8 mouse cellular contexts compared by ENCODE assay signal in the genomic region with DNA sequence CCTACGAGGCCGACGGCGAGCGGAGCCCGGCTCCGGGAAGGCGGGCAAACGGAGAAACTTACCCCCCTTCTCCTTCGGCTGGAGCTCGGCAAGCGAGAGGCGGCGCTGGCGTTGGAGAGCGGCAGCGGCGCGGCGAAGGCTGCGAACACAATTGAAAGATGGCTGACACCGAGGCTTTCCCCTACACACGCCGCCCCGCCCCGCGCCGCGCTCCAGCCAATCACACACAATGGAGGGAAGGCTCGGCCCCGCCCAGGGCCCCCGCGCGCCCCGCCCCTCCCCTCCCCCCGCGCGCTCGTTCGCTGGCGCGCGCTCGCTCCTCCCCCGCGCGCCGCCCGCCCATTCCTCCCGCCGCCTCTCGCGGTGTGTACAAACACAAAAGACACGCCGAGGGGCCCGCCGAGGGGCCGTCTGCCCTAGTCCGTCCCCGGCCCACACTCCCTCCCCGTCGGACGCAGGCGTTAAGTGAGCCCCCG. TPM values are rescaled to one million over a fixed set of nuclear protein-coding genes. Genes with fewer than 3 reads are reported as not detected.
DNase-seq lines count a peak whose midpoint lies in the region; ATAC-seq and TF ChIP-seq lines count a peak whose summit lies in the region.

No protein-coding gene starts in this region.

- under 1% methylated on average over 22 of the region's 65 CpGs for WGBS in hindbrain, embryonic 11.5 days
- 2% methylated on average over 30 of the region's 65 CpGs for WGBS in lung, postnatal 0 days

- H3K4me1 ChIP-seq in hindbrain, embryonic 11.5 days (replicated peaks; ENCODE audit: control insufficient read depth, insufficient read depth, low read length), result 0 out of 2 replicates have a peak, but pooled peaks cover 5% of the 10 kb centered on the region
- H3K4me1 ChIP-seq in lung, postnatal 0 days (ENCODE audit: insufficient read depth, low read depth, low read length), result peaks cover 14% of the 10 kb centered on the region; the same call in 1 of the 2 replicates

- peak; percentile 98 for DNase-seq in NIH3T3 (ENCODE audit: low read depth)
- DNase-seq in cerebellum, adult 9-11 months, result peak; percentile 96
- peak; percentile 88 to 94 for DNase-seq in frontal cortex, adult 2 months (ENCODE audit: extremely low spot score in 1 of 2, low spot score in 1 of 2)
- peak; percentile 95 for DNase-seq in hindbrain, embryonic 11.5 days (ENCODE audit: low spot score)
- DNase-seq in layer of hippocampus, postnatal 10 days (ENCODE audit: low spot score in 2 of 2), result peak; percentile 94 to 96
- peak; percentile 96 for DNase-seq in lung, postnatal 0 days (ENCODE audit: low spot score)
- DNase-seq in ovary, postnatal 10 days (ENCODE audit: low spot score), result peak; percentile 89
- DNase-seq in thymus, postnatal 0 days (ENCODE audit: low spot score), result peak; percentile 94

- TF ChIP-seq EP300 in lung, postnatal 0 days (IDR thresholded peaks at IDR 0.05), result no peak

- peak overlapping the region; percentile 98 for H3K4me3 ChIP-seq in hindbrain, embryonic 11.5 days (ENCODE audit: low read depth, low read length)
- peak overlapping the region; percentile 97 for H3K4me3 ChIP-seq in lung, postnatal 0 days (ENCODE audit: low read depth, low read length)

- H3K4me2 ChIP-seq in hindbrain, embryonic 11.5 days (replicated peaks; ENCODE audit: low read depth, low read length), result peak overlapping the region; percentile 81
- peak overlapping the region; percentile 66 for H3K4me2 ChIP-seq in lung, postnatal 0 days (replicated peaks; ENCODE audit: low read depth, low read length)

- ATAC-seq in hindbrain, embryonic 11.5 days (ENCODE audit: low FRiP score), result peak; percentile 96
- peak; percentile 96 for ATAC-seq in lung, postnatal 0 days

- H3K27ac ChIP-seq in hindbrain, embryonic 11.5 days (ENCODE audit: low read depth, low read length), result peak overlapping the region; percentile 98
- peak overlapping the region; percentile 100 for H3K27ac ChIP-seq in lung, postnatal 0 days (ENCODE audit: low read length)

- H3K9me3 ChIP-seq in hindbrain, embryonic 11.5 days (ENCODE audit: control insufficient read depth, low read length), result no peaks in the 10 kb centered on the region
- H3K9me3 ChIP-seq in lung, postnatal 0 days (ENCODE audit: low read length), result no peaks in the 10 kb centered on the region

- peak overlapping the region; percentile 99 for H3K9ac ChIP-seq in hindbrain, embryonic 11.5 days (ENCODE audit: low read depth, low read length)
- peak overlapping the region; percentile 99 for H3K9ac ChIP-seq in lung, postnatal 0 days (replicated peaks; ENCODE audit: low read depth)

- peaks cover 6% of the 10 kb centered on the region; the same call in 1 of the 2 replicates for H3K36me3 ChIP-seq in hindbrain, embryonic 11.5 days (ENCODE audit: control insufficient read depth, insufficient read depth, low read length)
- no peaks in the 10 kb centered on the region for H3K36me3 ChIP-seq in lung, postnatal 0 days (ENCODE audit: insufficient read depth, low read length)

- no peaks in the 10 kb centered on the region for H3K27me3 ChIP-seq in hindbrain, embryonic 11.5 days (ENCODE audit: control insufficient read depth, insufficient read depth, low read length)
- H3K27me3 ChIP-seq in lung, postnatal 0 days (replicated peaks; ENCODE audit: insufficient read depth, low read length), result no peaks in the 10 kb centered on the region

- peak; percentile 24 for TF ChIP-seq CTCF in lung, postnatal 0 days (IDR thresholded peaks at IDR 0.05)

RNA-seq across cellular contexts. Expression of a gene that starts 0.3 kb away (rescaled TPM):
- 502 and 559 TPM in 2 replicates for polyA plus RNA-seq in frontal cortex, adult 2 months (2012; rRNA removed)
- 3,542 and 3,682 TPM in 2 replicates for polyA plus RNA-seq in hindbrain, embryonic 11.5 days (2014; fragmentation: Nextera tagmentation; extraction: Ambion mirVana)
- total RNA-seq in layer of hippocampus, postnatal 10 days (2021), result 100 to 1,000 TPM; 476 to 478 TPM
- 1,774 and 1,827 TPM in 2 replicates for polyA plus RNA-seq in lung, postnatal 0 days (2015; fragmentation: Nextera tagmentation; extraction: Ambion mirVana)
- 2,900 and 2,949 TPM in 2 replicates for polyA plus RNA-seq in thymus, postnatal 0 days (2015; fragmentation: Nextera tagmentation; extraction: Ambion mirVana)

RNA-seq across cellular contexts. Expression of a gene that starts 37.5 kb away (rescaled TPM):
- polyA plus RNA-seq in frontal cortex, adult 2 months (2012; rRNA removed), result 19.2 and 19.6 TPM in 2 replicates
- 33.8 and 34.7 TPM in 2 replicates for polyA plus RNA-seq in hindbrain, embryonic 11.5 days (2014; fragmentation: Nextera tagmentation; extraction: Ambion mirVana)
- total RNA-seq in layer of hippocampus, postnatal 10 days (2021), result 10 to 100 TPM; 20.9 to 22.4 TPM
- polyA plus RNA-seq in lung, postnatal 0 days (2015; fragmentation: Nextera tagmentation; extraction: Ambion mirVana), result 21.2 and 22.6 TPM in 2 replicates
- 34.4 and 38.7 TPM in 2 replicates for polyA plus RNA-seq in thymus, postnatal 0 days (2015; fragmentation: Nextera tagmentation; extraction: Ambion mirVana)

Comparison
In these comparisons a context has a peak if more than half of its experiments do, and no peak if none do; other contexts are left out.
1. Peak in every context shown above with its lines: DNase-seq, ATAC-seq, H3K4me3 ChIP-seq and H3K27ac ChIP-seq.